Mouse (Mus musculus) heart, adult 11 months (tissue): ENCODE results near the gene Uimc1.

Source experiments
- DNase-seq: peaks from one replicate; pipeline ENCODE4 v3.0.0; 2022

Uimc1 gene

DNA sequence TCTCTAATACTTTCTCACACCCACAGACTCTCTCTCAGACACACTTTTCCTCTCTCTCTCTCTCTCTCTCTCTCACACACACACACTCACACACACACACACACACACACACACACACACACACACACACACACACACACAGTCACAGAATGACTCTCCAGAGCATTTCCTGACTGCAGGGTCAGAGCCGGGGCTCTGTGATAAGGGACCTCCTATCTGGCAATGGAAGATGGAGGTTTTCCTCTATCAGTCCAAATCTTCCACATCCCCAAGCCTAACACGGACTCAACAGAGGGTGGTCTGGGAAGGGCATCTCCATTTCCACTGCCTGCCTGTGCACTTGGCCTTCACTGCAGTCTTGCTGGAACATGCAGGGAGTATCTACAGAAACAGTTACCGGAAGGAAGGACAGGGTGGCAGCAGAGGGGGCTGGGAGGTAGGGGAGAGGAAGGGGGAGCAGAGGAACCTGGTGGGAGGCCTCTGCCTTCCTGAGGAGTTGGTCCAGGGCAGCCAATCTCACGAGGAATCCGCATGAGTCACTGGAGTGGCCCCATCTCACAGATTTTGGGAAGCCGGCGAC is 111.8 kb downstream of the Uimc1 start:
- no peak for DNase-seq

DNA sequence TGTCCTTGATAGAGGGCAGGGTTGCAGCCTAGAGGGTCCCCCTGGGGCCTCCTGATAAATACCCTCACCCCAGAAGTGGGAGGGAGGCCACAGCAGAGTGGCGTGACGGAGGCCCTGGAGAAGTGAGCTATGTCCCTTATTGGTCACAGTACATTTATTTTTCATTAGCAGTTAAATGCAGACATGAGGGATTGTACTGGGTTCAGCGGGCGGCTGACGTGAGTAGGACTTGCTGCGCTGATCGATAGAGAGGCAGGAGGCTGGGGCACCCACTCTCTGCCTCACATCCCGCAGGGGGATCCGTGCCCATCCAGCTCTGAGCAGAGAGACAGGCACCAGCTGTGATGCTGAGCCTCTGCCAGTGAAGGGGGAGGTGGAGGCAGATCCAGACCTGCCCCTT is 112.7 kb downstream of the Uimc1 start:
- DNase-seq = no peak

DNA sequence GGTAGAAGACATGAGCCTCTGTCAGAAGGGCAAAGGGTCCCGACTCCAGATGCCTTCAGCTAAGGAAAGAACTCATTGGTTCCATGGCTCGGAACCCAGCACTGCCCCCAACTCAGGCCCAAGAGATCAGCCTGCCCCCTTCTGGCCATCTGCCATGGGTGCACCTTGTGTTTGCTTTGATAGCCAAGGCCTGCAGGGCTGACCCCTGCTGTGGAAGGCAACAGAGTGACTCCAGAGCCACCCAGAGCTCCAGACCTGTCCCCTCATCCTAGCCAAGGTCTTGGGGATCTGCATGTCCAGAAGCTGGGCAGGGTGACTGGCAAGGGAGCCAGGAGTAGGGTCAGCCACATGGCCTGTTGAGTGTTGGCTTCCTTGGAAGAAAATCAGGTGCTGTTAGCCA is 116.5 kb downstream of the Uimc1 start:
- DNase-seq = no peak

DNA sequence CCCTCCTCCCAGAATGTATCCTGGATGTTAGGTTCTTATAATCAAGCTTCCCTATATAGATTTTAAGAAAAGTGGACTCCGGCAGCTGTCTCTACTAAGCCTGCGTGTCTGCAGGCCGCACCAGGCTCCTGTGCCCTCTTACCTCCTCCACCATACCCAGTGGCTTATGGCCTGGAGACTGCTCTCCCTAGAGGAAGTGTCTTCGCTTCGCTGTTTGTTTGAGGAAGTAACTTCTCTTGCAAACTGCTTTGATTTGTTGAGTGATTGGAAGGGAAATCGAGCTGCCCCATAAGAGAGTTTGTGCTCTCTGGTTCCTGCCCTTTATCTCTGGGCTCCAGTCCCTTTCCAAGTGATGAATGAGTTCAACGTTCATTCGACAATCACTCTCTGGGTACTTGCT is 117.1 kb downstream of the Uimc1 start:
- DNase-seq = no peak

DNA sequence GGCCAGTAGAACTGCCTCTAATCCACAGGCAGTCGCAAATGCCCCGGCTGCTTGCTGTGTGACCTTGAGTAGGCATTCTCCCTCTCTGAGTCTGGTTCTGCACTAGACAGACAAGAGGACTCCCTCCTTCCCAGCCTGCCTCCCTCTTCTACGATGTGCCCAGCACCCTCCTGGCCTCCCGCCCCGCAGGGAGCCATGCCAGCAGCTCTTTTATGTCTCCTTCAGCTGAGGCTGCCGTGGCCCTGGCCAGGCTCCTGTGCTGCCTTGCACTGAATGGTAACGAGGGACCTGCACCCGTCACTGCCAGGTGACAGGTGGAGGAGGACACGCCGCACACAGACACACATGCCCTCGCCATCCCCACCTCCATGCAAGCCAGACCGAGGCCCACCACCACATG is 119.1 kb downstream of the Uimc1 start:
- no peak for DNase-seq

DNA sequence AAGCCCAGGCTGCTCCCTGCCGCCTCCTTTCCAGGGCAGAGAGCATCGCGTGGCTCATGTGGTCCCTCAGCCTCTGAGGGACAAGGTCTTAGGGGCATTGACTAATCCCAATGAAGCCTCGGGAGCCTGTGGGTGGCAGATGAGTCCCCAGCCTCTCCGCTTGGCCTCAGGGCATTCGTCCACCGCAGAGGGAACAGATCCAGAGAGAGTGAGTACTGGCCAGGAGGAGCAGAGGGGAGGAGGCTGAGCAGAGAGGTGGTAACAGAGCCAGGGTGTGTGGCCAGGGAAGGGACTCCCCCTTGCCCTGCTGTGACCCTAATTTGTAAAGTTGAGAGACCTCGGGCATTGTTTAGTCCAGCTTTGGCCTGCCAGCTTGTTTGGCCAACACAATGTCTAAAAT is 121.3 kb downstream of the Uimc1 start:
- DNase-seq = no peak
